Mouse (Mus musculus) bone marrow, adult 2 months (tissue): ENCODE data around the gene Csk. TPM values are rescaled to one million over a fixed set of nuclear protein-coding genes. Genes with fewer than 3 reads are reported as not detected.

Source experiments
- H3K27ac ChIP-seq: fragments of 200-500 bp; 2 replicates; pipeline ENCODE4 v1.5.1; 2012; ENCODE audit warnings: low read depth, mild to moderate bottlenecking, control low read depth, inconsistent platforms, low read length; ENCODE audit not compliant: control insufficient read depth, poor library complexity, insufficient read depth
- H3K4me1 ChIP-seq: fragments of 200-500 bp; 2 replicates; pipeline ENCODE4 v1.6.1; 2011; ENCODE audit warnings: low read length; ENCODE audit not compliant: control insufficient read depth, insufficient read depth
- H3K4me3 ChIP-seq: fragments of 200-500 bp; replicated peaks from 2 replicates; pipeline ENCODE3; 2011; ENCODE audit warnings: mild to moderate bottlenecking, low read depth, low read length, control low read depth; ENCODE audit not compliant: control insufficient read depth
- CTCF ChIP-seq: fragments of 200-500 bp; IDR thresholded peaks from 2 replicates; pipeline ENCODE4 v1.5.1; 2011; ENCODE audit warnings: low read length, control low read depth; ENCODE audit not compliant: control insufficient read depth, insufficient read depth
- POLR2A ChIP-seq: fragments of 200-500 bp; IDR thresholded peaks from 2 replicates; pipeline ENCODE4 v1.6.1; 2011; ENCODE audit warnings: low read depth, mild to moderate bottlenecking, control low read depth, low read length, borderline replicate concordance; ENCODE audit not compliant: control insufficient read depth
- WGBS: fragments of 180-500 bp; shearing (Covaris S2); methylation state at CpG from one replicate; pipeline ENCODE4 v1.1.7; 2018; 5-methylcytosine and 5-hydroxymethylcytosine counted together
- polyA plus RNA-seq: library from polyadenylated mRNA; stranded (reverse); fragments of >200 nt; gene quantifications from 2 replicates; pipeline ENCODE4 v1.2.4, GENCODE M21; 2011; ENCODE audit warnings: low replicate concordance; ENCODE audit not compliant: missing spikeins, insufficient read depth, insufficient read length

Csk gene
- polyA plus RNA-seq, 1 experiment = 99.8 TPM

DNA sequence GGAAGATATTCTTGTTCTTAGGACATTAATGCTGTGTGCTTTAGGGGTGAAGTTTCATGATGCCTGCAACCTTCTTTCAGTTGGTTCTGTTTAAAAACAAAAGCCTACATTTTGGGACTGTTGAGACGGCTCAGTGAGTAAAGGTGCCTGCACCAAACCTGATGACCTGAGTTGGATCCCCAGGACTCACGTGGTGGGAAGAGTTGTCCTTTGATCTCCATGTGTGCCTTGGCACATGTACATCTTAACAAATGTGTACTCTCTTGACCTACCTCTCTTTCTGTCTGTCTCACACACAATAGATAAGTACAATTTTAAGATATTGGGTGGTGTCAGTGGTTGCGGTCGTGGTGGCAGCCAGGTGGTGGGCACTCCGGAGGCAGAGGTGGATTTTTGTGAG is 32.6 kb upstream of the Csk start:
- Histone ChIP-seq H3K27ac (no peak overlapping the region), H3K4me3 (no peak overlapping the region), H3K4me1 (no peaks in the 10 kb centered on the region)
- 80% methylated on average over 5 of the region's 5 CpGs for WGBS
- TF ChIP-seq POLR2A (no peak), CTCF (no peak)

DNA sequence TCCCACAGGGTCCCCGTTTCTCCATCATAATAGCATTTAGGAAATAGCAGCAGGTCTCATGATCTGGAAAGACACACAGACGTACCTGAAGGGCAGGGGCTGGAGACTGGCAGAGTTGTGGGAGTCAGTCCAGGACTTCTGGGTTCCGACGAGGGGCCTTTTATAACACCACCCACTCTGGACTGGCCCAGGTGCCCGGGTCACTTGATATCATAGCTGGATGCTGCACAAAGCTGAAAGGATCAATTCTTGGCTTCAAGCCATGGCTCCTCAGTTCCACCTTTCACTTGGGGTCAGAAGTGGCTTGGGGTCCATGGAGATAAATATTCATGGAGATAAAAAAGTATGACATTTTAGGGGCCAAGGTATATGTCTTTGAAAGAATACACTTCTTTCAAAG is 30.1 kb upstream of the Csk start, which contains the start of gene Cyp1a2:
Gene Cyp1a2 (minus strand): TSS at position 184 of the 400 bp plus-strand sequence.
- TF ChIP-seq POLR2A (no peak), CTCF (no peak)
- H3K27ac ChIP-seq = no peak within 1 kb of the TSS
- 74% methylated on average over 5 of the region's 5 CpGs for WGBS

DNA sequence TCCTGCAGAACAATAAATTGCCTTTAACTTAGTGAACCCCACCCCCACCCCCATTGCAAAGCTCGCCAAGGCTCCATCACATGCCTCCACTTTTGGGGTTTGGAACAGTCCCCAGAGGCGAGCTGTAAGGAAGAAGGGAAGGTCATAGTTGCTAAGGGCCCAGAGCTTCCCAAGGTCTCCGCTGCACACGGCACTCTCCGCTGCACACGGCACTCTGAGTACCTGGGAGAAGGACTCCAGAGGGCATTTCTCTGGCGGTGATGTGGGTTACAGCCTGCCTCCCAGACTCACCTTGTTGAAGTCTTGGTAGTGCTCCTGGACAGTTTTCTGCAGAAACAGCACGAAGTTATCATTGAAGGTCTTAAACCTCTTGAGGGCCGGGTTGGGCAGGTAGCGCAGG is 28.0 kb upstream of the Csk start:
- no peak for TF ChIP-seq POLR2A
- no peak for TF ChIP-seq CTCF
- no peak overlapping the region for H3K4me3 ChIP-seq
- H3K4me1 ChIP-seq = no peaks in the 10 kb centered on the region
- H3K27ac ChIP-seq = no peak overlapping the region
- WGBS = 83% methylated on average over 10 of the region's 10 CpGs

More for the DNA sequence above, 30.1 kb upstream of the Csk start, which contains the start of gene Cyp1a2:
- H3K4me1 ChIP-seq = no peaks in the 10 kb centered on the region
- no peak within 1 kb of the TSS for H3K4me3 ChIP-seq

DNA sequence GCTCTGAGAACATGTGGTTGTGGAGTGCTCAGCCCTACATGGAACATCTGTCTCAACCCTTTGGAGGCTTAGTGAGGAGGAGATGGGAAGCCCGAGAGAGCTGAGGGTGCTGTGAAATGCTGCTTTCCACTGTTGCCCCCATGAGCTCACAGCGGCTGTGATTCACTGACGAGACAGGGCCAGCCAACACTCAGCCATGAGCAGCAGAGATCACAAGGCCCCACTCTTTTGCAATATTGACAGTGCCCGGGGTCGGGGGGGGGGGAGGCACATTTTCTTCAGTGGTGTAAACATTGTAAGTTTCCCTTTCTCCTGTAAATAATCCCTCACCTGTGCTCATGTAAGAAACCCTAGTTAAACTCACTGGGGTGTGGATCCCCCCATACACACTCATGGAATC is 18.1 kb upstream of the Csk start:
- no peaks in the 10 kb centered on the region for H3K4me1 ChIP-seq
- TF ChIP-seq POLR2A (no peak), CTCF (no peak)
- no peak overlapping the region for H3K27ac ChIP-seq
- no peak overlapping the region for H3K4me3 ChIP-seq
- WGBS = 67% methylated on average over 5 of the region's 5 CpGs

DNA sequence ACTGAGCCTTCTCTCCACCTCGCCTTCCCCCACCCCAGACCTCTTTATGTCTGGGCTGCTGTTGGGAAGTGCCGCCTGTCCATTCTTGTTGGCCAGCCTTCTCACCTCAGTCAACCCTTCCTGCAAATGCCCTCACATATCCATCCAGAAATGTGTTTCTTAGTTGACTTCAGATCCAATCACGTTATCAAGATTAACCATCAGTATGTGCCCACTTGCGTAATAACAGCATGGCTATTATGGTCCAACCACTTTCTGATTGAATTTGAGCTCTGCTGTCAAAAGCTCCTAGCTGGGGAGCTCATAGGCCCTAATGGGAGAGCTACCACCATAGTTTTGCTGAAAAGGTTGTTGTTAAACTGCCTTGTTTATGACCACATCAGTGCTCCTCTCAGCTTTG is 17.6 kb upstream of the Csk start:
- 68% methylated on average over 4 of the region's 4 CpGs for WGBS
- no peak for TF ChIP-seq CTCF
- TF ChIP-seq POLR2A = no peak
- Histone ChIP-seq H3K4me1 (no peaks in the 10 kb centered on the region), H3K27ac (no peak overlapping the region), H3K4me3 (no peak overlapping the region)

DNA sequence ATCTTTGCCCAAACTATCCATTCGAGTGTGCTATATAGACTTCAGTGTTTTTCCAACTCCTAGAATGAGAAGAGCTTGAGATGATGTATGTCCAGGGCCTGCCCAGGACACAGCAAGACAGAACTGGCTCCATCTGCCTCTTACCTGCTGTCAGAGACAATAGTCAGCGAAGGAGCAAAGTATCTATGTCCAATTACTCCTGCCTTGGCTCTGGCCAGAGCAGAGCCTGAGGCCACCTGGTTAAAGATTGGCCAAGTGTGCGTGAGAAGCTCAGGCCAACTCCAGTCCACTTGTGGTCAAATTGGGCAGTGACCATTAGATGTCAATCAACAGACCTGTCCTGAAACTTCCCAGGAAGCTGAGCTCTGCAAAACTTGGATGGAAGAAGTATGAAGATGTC is 16.1 kb upstream of the Csk start:
- TF ChIP-seq POLR2A = no peak
- no peak for TF ChIP-seq CTCF
- 80% methylated on average over 3 of the region's 3 CpGs for WGBS
- H3K27ac ChIP-seq = no peak overlapping the region
- no peak overlapping the region for H3K4me3 ChIP-seq
- no peaks in the 10 kb centered on the region for H3K4me1 ChIP-seq

DNA sequence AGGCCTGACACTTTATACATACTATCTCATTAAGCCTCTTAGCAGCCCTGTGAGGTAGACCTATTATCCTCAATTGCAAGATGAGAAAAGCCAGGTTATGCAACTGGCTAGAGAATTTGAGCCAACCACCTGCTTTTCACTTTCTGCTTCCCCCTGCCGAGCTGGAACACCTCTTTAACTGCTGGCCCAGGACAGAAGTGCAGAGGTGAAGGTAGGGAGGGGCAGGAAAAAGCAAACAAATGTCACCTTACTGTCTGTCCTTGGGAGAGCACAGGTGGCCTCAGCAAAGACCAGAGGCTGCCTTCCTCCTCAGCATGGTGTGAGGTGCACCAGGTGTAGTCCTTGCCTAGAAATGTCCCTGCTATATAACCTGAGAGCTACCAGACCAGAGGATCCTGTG is 14.8 kb upstream of the Csk start:
- WGBS = 14% methylated on average over 1 of the region's 1 CpGs

DNA sequence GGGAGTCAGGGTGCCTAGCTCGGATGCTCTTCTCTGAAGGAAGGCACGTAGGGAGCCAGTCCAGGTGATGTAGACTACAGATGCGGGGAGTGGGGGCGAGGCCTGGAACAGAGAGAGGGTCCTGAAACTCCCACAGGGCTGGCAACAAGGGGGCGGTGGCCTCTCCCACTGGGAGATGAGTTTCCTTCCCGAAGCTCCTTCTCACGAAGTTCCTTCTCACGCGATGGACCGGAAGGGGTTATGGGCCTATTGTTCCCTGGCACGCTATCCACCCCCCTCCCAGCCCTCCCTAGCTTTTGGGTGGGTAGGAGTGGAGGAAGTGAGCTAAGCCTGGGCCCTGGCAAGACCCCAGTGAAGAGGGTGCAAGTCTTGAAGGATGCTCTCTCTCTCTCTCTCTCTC is 14.4 kb upstream of the Csk start:
- 69% methylated on average over 11 of the region's 11 CpGs for WGBS
- H3K27ac ChIP-seq = no peak overlapping the region
- H3K4me1 ChIP-seq = no peaks in the 10 kb centered on the region
- no peak overlapping the region for H3K4me3 ChIP-seq
- TF ChIP-seq POLR2A (no peak), CTCF (no peak)

More for the DNA sequence above, 14.8 kb upstream of the Csk start:
- Histone ChIP-seq H3K4me3 (no peak overlapping the region), H3K27ac (no peak overlapping the region), H3K4me1 (no peaks in the 10 kb centered on the region)
- TF ChIP-seq CTCF (no peak), POLR2A (no peak)

DNA sequence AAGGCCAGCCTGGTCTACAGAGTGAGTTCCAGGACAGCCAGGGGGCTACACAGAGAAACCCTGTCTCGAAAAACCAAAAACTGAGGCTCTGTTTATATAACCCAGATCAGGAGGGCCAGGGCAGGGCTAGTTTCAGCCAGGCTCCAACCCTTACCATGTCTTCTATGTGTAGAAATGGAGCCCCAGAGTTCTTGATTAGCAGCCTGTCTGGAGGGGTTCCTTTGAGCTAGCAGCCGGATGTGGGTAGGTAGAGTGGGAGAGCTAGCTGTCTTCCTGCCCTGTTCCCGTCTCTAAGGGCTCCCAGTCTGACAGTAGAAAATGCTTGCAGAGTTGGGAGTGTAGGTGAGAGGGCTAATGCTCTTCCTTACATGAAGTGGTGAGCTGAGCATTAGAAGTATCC is 13.7 kb upstream of the Csk start:
- H3K4me1 ChIP-seq = no peaks in the 10 kb centered on the region
- 61% methylated on average over 3 of the region's 3 CpGs for WGBS
- TF ChIP-seq POLR2A (no peak), CTCF (no peak)
- no peak overlapping the region for H3K27ac ChIP-seq
- no peak overlapping the region for H3K4me3 ChIP-seq
